Mouse (Mus musculus): ENCODE measurements around the gene Dock3.

Gene Dock3

DNA sequence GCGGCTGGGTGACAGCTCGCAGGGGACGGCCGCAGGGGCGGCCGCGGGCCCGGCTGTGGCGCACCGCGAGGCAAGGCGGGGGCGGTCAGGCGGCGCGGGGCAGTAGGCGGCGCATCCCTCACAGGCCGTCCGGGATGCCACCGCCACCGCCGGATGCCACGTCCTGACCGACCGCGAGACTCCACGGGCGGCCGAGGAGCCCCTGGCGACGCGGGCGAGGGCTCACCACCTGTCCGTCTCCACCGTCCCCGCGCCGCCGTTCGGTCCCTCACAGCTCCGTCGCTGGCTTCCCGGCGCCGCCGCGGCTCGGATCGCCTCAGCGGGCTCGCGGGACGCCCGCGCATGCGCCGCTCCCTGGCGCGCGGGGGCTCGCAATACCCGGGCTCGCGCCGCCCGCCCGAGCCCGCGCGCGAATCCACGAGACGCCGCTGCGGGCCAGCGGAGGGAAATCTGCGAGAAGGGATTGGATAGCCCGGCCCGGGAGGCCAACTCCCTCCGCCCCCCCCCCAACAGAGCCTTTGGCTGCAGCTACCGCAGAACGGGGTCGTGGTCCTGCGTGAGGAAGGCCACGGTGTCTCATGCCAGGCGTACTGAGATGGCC, at the start of gene Dock3:
TSS of gene Dock3 (minus strand) at position 371 of the 601 bp plus-strand sequence.
- TF ChIP-seq NANOG (IDR thresholded peaks at IDR 0.05; ENCODE audit: borderline replicate concordance, low read length): no peak
- TF ChIP-seq POU5F1 (IDR thresholded peaks at IDR 0.05; ENCODE audit: borderline replicate concordance, low read length): no peak
- TF ChIP-seq CTCF (conservative IDR thresholded peaks at IDR 0.05; ENCODE audit: low read length): no peak
- Histone ChIP-seq H3K4me3 (replicated peaks; ENCODE audit: low read length) (peak within 1 kb of the TSS; percentile 85), H3K27me3 (ENCODE audit: insufficient read depth, low read length) (peaks cover 64% of the 10 kb centered on the region), H3K36me3 (ENCODE audit: insufficient read depth, low read length) (no peaks in the 10 kb centered on the region), H3K9me3 (ENCODE audit: low read length) (peaks cover 20% of the 10 kb centered on the region), H3K4me1 (replicated peaks; ENCODE audit: low read depth, low read length) (peaks cover 4% of the 10 kb centered on the region)

DNA sequence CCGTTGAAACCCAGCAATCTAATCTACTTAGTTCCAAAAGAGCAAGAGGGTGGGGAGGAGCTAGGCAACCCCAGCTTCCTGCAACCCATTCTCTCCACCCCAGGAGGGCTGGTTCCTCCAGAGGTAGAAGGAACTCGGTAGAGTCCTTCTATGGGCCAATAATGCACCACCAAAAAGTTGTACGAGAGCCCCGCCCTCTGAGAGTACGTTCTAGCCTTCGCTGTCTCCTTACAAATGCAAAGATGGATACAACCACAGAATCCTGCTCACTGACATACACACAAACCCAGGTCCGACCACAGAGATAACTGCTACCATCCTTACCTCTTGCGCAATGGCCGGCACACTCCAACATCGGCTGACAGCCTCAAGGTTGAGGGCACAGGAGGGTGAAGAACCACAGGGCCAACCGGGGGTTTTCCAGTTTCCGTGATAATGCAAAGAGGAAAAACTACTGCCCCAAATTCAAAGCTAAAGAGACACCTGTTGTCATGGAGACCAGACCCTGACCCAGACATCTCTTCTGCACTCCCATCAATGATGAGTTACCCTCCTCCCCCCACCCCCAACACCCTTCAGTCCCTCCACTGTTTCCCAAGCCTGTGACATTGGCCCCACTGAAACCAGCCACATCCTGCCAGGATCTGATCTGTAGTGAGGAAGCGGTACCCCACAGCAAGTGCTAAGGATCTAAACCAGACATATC, 48.8 kb upstream of the Dock3 start:
- Histone ChIP-seq H3K4me1 (replicated peaks; ENCODE audit: low read depth, low read length) (peaks cover 88% of the 10 kb centered on the region), H3K4me3 (replicated peaks; ENCODE audit: low read length) (peak overlapping the region; percentile 63), H3K27me3 (ENCODE audit: insufficient read depth, low read length) (no peaks in the 10 kb centered on the region), H3K36me3 (ENCODE audit: insufficient read depth, low read length) (peaks cover 30% of the 10 kb centered on the region), H3K9me3 (ENCODE audit: low read length) (no peaks in the 10 kb centered on the region)
- TF ChIP-seq POU5F1 (IDR thresholded peaks at IDR 0.05; ENCODE audit: borderline replicate concordance, low read length) (no peak), NANOG (IDR thresholded peaks at IDR 0.05; ENCODE audit: borderline replicate concordance, low read length) (0 out of 2 replicates have a peak, but pooled peaks have one; percentile 27)

DNA sequence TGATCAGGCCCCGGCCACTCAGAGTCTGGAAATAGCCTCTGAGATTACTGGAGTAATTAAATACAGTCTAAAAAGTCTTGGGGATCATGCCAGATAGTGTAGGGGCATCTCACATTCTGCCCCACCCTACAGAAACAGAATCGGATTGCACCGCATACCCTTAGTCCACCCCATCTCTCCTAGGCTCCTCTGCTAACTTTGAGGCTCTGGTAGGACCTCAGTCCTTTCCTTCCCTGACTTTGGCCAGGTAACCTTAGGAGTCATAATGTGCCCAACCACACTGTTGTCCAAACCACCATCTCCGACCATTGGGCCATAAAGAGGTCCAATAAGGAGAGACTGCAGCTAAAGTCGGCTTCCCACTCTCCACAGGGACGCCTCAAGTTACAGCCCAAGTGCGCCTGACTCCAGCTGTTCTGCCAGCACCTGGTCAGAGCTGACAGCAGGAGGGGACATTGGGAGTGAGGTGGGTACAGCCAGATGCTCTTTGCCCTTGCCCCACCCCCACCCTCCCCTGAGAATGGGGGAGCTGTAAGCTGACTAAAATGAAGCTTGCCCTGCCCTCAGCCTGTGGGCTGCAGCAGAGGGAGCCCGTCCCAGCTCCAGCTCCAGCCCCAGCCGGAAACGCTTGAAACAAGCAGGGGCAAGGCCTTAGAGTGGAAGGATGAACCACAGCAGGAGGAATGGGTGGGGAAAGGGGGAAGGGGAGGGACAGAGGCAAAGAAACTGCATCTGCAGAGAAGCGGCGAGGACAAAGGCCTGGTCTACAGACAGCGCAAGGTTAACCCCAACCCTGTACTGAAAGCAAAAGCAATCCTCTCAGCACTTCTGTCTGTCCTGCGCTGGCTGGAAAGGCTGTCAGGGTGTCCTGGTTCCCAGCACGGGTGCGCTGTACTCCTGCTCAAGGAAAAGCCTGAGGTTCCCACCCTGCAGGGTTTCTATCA, 47.9 kb upstream of the Dock3 start:
- no peaks in the 10 kb centered on the region for H3K27me3 ChIP-seq (ENCODE audit: insufficient read depth, low read length)
- TF ChIP-seq POU5F1 (IDR thresholded peaks at IDR 0.05; ENCODE audit: borderline replicate concordance, low read length) (no peak), NANOG (IDR thresholded peaks at IDR 0.05; ENCODE audit: borderline replicate concordance, low read length) (no peak; the same call in 1 of the 2 replicates), CTCF (conservative IDR thresholded peaks at IDR 0.05; ENCODE audit: low read length) (no peak)
- H3K4me1 ChIP-seq (replicated peaks; ENCODE audit: low read depth, low read length): peaks cover 87% of the 10 kb centered on the region
- peak overlapping the region; percentile 63 for H3K4me3 ChIP-seq (replicated peaks; ENCODE audit: low read length)
- H3K9me3 ChIP-seq (ENCODE audit: low read length): no peaks in the 10 kb centered on the region
- H3K36me3 ChIP-seq (ENCODE audit: insufficient read depth, low read length): peaks cover 37% of the 10 kb centered on the region

DNA sequence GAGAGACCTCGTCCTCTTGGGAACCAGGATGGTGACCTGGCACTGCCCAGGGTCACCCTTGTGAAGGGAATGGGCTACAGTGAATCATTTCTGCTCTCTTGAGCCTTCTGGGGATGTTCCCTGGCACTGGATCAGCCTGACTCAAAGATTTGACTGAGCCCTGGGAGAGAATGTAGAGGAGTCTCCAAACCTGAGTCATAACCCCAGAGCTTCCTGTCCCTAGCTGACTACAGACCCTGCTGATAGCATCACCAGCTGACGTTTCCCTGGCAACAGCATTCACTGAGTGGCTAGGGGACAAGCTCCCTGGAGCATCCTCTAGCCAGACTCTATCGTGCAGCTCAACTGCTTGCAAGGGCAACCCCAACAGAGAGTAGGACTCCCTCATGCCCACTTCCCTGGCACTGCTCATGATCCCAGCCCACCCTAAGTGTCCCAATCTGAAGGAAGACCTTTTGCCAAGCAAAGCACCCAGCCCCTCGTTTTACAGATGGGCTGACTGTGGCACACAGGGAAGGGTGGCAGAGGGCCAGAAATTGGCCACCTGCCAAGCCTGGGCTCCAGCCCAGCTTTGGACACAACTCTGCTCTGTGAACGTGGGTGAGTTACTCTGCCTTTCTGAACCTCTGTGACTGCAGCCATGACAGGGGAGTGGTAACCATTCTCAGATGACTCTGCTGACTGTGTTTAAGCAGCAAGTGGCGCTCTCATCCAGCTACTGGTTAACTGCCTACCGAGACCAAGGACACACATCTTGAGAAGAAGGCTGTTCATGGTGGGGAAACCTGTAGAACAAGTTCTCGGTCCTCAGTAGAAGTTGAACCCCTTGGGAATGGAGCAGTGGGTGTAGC, 47.0 kb upstream of the Dock3 start:
- TF ChIP-seq CTCF (conservative IDR thresholded peaks at IDR 0.05; ENCODE audit: low read length): no peak
- TF ChIP-seq POU5F1 (IDR thresholded peaks at IDR 0.05; ENCODE audit: borderline replicate concordance, low read length): no peak
- no peak for TF ChIP-seq NANOG (IDR thresholded peaks at IDR 0.05; ENCODE audit: borderline replicate concordance, low read length)
- Histone ChIP-seq H3K27me3 (ENCODE audit: insufficient read depth, low read length) (no peaks in the 10 kb centered on the region), H3K4me3 (replicated peaks; ENCODE audit: low read length) (peak overlapping the region; percentile 63), H3K36me3 (ENCODE audit: insufficient read depth, low read length) (peaks cover 35% of the 10 kb centered on the region), H3K9me3 (ENCODE audit: low read length) (no peaks in the 10 kb centered on the region), H3K4me1 (replicated peaks; ENCODE audit: low read depth, low read length) (peaks cover 82% of the 10 kb centered on the region)

DNA sequence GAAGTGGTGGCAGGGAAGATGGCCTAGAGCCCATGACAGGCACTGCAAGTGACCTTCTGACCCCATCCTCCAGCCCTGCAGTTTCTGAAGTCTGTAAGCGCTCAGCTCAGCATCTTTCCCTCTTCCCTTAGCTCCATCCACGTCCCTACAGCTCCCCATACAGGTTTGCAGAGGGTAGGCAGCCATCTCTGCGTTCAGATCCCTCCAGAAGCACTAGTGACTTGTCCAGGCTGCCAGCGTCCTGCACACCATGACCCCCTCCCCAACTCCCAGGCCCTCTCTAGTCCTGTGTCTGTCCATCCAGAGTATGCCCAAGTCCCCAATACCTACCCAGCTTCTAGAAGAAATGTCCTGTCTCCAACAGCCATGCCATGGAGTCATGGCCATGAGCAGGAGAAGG, 46.4 kb upstream of the Dock3 start:
- TF ChIP-seq NANOG (IDR thresholded peaks at IDR 0.05; ENCODE audit: borderline replicate concordance, low read length): no peak
- Histone ChIP-seq H3K4me3 (replicated peaks; ENCODE audit: low read length) (peak overlapping the region; percentile 63), H3K36me3 (ENCODE audit: insufficient read depth, low read length) (peaks cover 34% of the 10 kb centered on the region), H3K4me1 (replicated peaks; ENCODE audit: low read depth, low read length) (peaks cover 83% of the 10 kb centered on the region), H3K9me3 (ENCODE audit: low read length) (no peaks in the 10 kb centered on the region), H3K27me3 (ENCODE audit: insufficient read depth, low read length) (no peaks in the 10 kb centered on the region)

DNA sequence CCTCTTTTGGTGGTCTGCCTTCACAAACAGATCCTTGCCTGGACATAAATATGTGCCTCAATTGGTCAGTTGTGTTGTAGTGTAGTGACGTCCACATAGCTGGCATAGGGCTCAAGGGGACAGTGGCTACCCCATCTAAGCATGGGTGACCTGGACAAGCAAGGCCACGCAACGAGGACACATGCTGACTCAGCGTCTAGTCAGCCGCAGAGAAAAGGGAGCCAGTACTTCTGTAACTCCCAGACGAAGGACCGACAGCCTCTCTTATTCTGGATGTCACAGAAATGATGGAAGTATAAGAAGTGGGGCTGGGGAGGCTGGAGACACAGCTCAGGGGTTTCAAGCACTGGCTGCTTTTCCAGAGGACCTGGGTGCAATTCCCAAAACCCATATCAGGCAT, 45.9 kb upstream of the Dock3 start:
- no peak for TF ChIP-seq POU5F1 (IDR thresholded peaks at IDR 0.05; ENCODE audit: borderline replicate concordance, low read length)
- no peak for TF ChIP-seq CTCF (conservative IDR thresholded peaks at IDR 0.05; ENCODE audit: low read length)
- no peak for TF ChIP-seq NANOG (IDR thresholded peaks at IDR 0.05; ENCODE audit: borderline replicate concordance, low read length)
- Histone ChIP-seq H3K27me3 (ENCODE audit: insufficient read depth, low read length) (no peaks in the 10 kb centered on the region), H3K36me3 (ENCODE audit: insufficient read depth, low read length) (peaks cover 34% of the 10 kb centered on the region), H3K9me3 (ENCODE audit: low read length) (no peaks in the 10 kb centered on the region), H3K4me3 (replicated peaks; ENCODE audit: low read length) (peak overlapping the region; percentile 63; the same call in 1 of the 2 replicates), H3K4me1 (replicated peaks; ENCODE audit: low read depth, low read length) (peaks cover 82% of the 10 kb centered on the region)

DNA sequence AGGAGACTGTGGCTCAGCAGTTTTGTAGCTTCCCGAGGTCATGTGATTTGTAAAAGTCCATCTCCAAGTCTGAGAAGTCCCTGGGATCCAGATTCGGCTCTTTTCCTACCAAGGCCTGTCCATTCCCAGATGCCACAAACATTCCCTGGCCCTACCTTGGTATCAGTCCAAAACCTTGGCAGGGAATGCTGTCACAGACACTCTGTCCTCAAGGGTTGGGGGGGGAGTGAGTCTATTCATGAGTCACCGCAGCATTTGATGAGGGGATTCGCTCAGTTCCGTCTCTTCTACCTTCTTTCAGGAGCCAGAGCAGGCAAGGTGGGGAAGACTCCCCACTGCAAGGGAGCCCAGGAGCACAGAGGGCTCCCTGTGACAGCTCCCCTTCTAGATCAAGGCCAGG, 44.0 kb upstream of the Dock3 start:
- Histone ChIP-seq H3K36me3 (ENCODE audit: insufficient read depth, low read length) (peaks cover 34% of the 10 kb centered on the region), H3K4me1 (replicated peaks; ENCODE audit: low read depth, low read length) (peaks cover 82% of the 10 kb centered on the region), H3K27me3 (ENCODE audit: insufficient read depth, low read length) (no peaks in the 10 kb centered on the region), H3K4me3 (replicated peaks; ENCODE audit: low read length) (no peak overlapping the region), H3K9me3 (ENCODE audit: low read length) (no peaks in the 10 kb centered on the region)
- TF ChIP-seq NANOG (IDR thresholded peaks at IDR 0.05; ENCODE audit: borderline replicate concordance, low read length) (no peak), POU5F1 (IDR thresholded peaks at IDR 0.05; ENCODE audit: borderline replicate concordance, low read length) (no peak), CTCF (conservative IDR thresholded peaks at IDR 0.05; ENCODE audit: low read length) (no peak)

All from E14TG2a.4 (cell line).